Mouse (Mus musculus) kidney, adult 2 months (tissue): ENCODE results near the gene Pxn.
A peak's percentile ranks its signal among the peaks of the same experiment; 100 is the strongest.

Source experiments
- CTCF ChIP-seq: fragments of 200-500 bp; conservative IDR thresholded peaks from 2 replicates; pipeline ENCODE4 v1.5.1; 2011; ENCODE audit warnings: low read depth, mild to moderate bottlenecking, control low read depth, low read length, moderate library complexity, mixed read lengths; ENCODE audit not compliant: insufficient read depth, insufficient read length
- POLR2A ChIP-seq: fragments of 200-500 bp; IDR thresholded peaks from one replicate; pipeline ENCODE4 v1.6.1; 2011; ENCODE audit warnings: low read depth, low read length, control low read depth

GRCm38 (mm10) chr5:115470766-115471531 lies 35.5 kb upstream of the Pxn start:
- no peak for TF ChIP-seq POLR2A
- peak; percentile 81 for TF ChIP-seq CTCF
